Mouse (Mus musculus) liver, embryonic 12.5 days (tissue): ENCODE results near the gene Ptprj. TPM values are rescaled to one million over a fixed set of nuclear protein-coding genes. Genes with fewer than 3 reads are reported as not detected.
A peak's percentile ranks its signal among the peaks of the same experiment; 100 is the strongest.

Source experiments
- ATAC-seq: fragments of 200-750 bp; cut with Nextera tagmentation; 2 replicates; pipeline ENCODE4 v1.8.0; 2017; ENCODE audit warnings: moderate number of reproducible peaks, mild to moderate bottlenecking, moderate library complexity
- H3K27ac ChIP-seq: fragments of 300-500 bp; sonication (generic); 2 replicates; pipeline ENCODE4 v1.5.1; 2016; ENCODE audit warnings: mild to moderate bottlenecking
- H3K27me3 ChIP-seq: fragments of 300-500 bp; sonication (generic); replicated peaks from 2 replicates; pipeline ENCODE4 v1.6.1; 2016; ENCODE audit warnings: mild to moderate bottlenecking, moderate library complexity
- H3K36me3 ChIP-seq: fragments of 300-500 bp; sonication (generic); 2 replicates; pipeline ENCODE4 v1.6.1; 2016; ENCODE audit warnings: mild to moderate bottlenecking, moderate library complexity
- H3K4me1 ChIP-seq: fragments of 300-500 bp; sonication (generic); 2 replicates; pipeline ENCODE4 v1.6.1; 2016
- H3K4me2 ChIP-seq: fragments of 300-500 bp; sonication (generic); 2 replicates; pipeline ENCODE4 v1.6.1; 2016; ENCODE audit warnings: mild to moderate bottlenecking, moderate library complexity
- H3K4me3 ChIP-seq: fragments of 300-500 bp; sonication (generic); 2 replicates; pipeline ENCODE4 v1.5.1; 2016; ENCODE audit warnings: mild to moderate bottlenecking, moderate library complexity
- H3K9ac ChIP-seq: fragments of 300-500 bp; sonication (generic); 2 replicates; pipeline ENCODE4 v1.6.1; 2016; ENCODE audit warnings: mild to moderate bottlenecking, moderate library complexity
- H3K9me3 ChIP-seq: fragments of 300-500 bp; sonication (generic); replicated peaks from 2 replicates; pipeline ENCODE4 v1.6.1; 2016; ENCODE audit warnings: mild to moderate bottlenecking, moderate library complexity
- WGBS: fragments of 180-500 bp; shearing (Covaris S2); methylation state at CpG from one replicate; pipeline ENCODE4 v1.1.7; 2016; ENCODE audit not compliant: insufficient replicate concordance; 5-methylcytosine and 5-hydroxymethylcytosine counted together
- polyA plus RNA-seq: library from polyadenylated mRNA; unstranded; fragments of >200 nt; fragmentation: Nextera tagmentation; extraction: Ambion mirVana; gene quantifications from 2 replicates; pipeline ENCODE4 v1.2.1, GENCODE M21; 2016

The Ptprj gene
- polyA plus RNA-seq, 1 experiment from 2014 or later, result 3.0 TPM

- 85% methylated on average over 7 of the region's 7 CpGs for WGBS
- no peak overlapping the region for H3K4me2 ChIP-seq
- peaks cover 43% of the 10 kb centered on the region for H3K4me1 ChIP-seq
- H3K36me3 ChIP-seq, result no peaks in the 10 kb centered on the region
- H3K27me3 ChIP-seq, result no peaks in the 10 kb centered on the region
- H3K9ac ChIP-seq, result no peak overlapping the region
- ATAC-seq, result no peak
- H3K27ac ChIP-seq, result no peak overlapping the region
- no peak overlapping the region for H3K4me3 ChIP-seq
- H3K9me3 ChIP-seq, result no peaks in the 10 kb centered on the region
These were observed 46.5 kb downstream of the Ptprj start for GRCm38 (mm10) chr2:90533944-90534343.

- WGBS, result 68% methylated on average over 5 of the region's 5 CpGs
- H3K4me1 ChIP-seq, result peaks cover 46% of the 10 kb centered on the region
- H3K36me3 ChIP-seq, result no peaks in the 10 kb centered on the region
- no peak overlapping the region for H3K4me3 ChIP-seq
- H3K27me3 ChIP-seq, result no peaks in the 10 kb centered on the region
- H3K9me3 ChIP-seq, result no peaks in the 10 kb centered on the region
- H3K9ac ChIP-seq, result no peak overlapping the region
- no peak overlapping the region for H3K27ac ChIP-seq
- no peak for ATAC-seq
- H3K4me2 ChIP-seq, result no peak overlapping the region
These were observed 48.4 kb downstream of the Ptprj start for GRCm38 (mm10) chr2:90532095-90532494.

- H3K4me2 ChIP-seq, result no peak overlapping the region
- H3K27ac ChIP-seq, result no peak overlapping the region
- H3K36me3 ChIP-seq, result no peaks in the 10 kb centered on the region
- no peak overlapping the region for H3K9ac ChIP-seq
- no peak overlapping the region for H3K4me3 ChIP-seq
- ATAC-seq, result no peak
- H3K9me3 ChIP-seq, result no peaks in the 10 kb centered on the region
- H3K4me1 ChIP-seq, result peaks cover 58% of the 10 kb centered on the region
- WGBS, result 84% methylated on average over 5 of the region's 5 CpGs
- no peaks in the 10 kb centered on the region for H3K27me3 ChIP-seq
These were observed 52.3 kb downstream of the Ptprj start for GRCm38 (mm10) chr2:90528107-90528506.

- 79% methylated on average over 6 of the region's 6 CpGs for WGBS
- no peak for ATAC-seq
- Histone ChIP-seq H3K4me1 (peaks cover 54% of the 10 kb centered on the region), H3K36me3 (no peaks in the 10 kb centered on the region), H3K4me2 (no peak overlapping the region), H3K27ac (no peak overlapping the region), H3K4me3 (no peak overlapping the region), H3K9me3 (no peaks in the 10 kb centered on the region), H3K9ac (no peak overlapping the region), H3K27me3 (no peaks in the 10 kb centered on the region)
These were observed 53.5 kb downstream of the Ptprj start for GRCm38 (mm10) chr2:90526971-90527370.

GRCm38 (mm10) chr2:90526564-90526963 is 53.9 kb downstream of the Ptprj start:
- 40% methylated on average over 6 of the region's 6 CpGs for WGBS

GRCm38 (mm10) chr2:90525807-90526206 is 54.6 kb downstream of the Ptprj start:
- Histone ChIP-seq H3K9ac (no peak overlapping the region), H3K4me2 (no peak overlapping the region), H3K9me3 (no peaks in the 10 kb centered on the region), H3K4me3 (no peak overlapping the region), H3K27ac (no peak overlapping the region), H3K27me3 (no peaks in the 10 kb centered on the region), H3K4me1 (peaks cover 49% of the 10 kb centered on the region), H3K36me3 (no peaks in the 10 kb centered on the region)
- 65% methylated on average over 14 of the region's 14 CpGs for WGBS
- ATAC-seq, result no peak

More at GRCm38 (mm10) chr2:90526564-90526963, 53.9 kb downstream of the Ptprj start:
- Histone ChIP-seq H3K4me1 (peaks cover 54% of the 10 kb centered on the region), H3K27me3 (no peaks in the 10 kb centered on the region), H3K27ac (no peak overlapping the region), H3K4me2 (no peak overlapping the region), H3K36me3 (no peaks in the 10 kb centered on the region), H3K4me3 (no peak overlapping the region), H3K9me3 (no peaks in the 10 kb centered on the region), H3K9ac (no peak overlapping the region)
- no peak for ATAC-seq

- no peak overlapping the region for H3K27ac ChIP-seq
- H3K4me3 ChIP-seq, result no peak overlapping the region
- H3K9me3 ChIP-seq, result no peaks in the 10 kb centered on the region
- no peak for ATAC-seq
- H3K27me3 ChIP-seq, result no peaks in the 10 kb centered on the region
- no peak overlapping the region for H3K4me2 ChIP-seq
- no peak overlapping the region for H3K9ac ChIP-seq
- H3K36me3 ChIP-seq, result no peaks in the 10 kb centered on the region
- 75% methylated on average over 6 of the region's 6 CpGs for WGBS
- H3K4me1 ChIP-seq, result peaks cover 44% of the 10 kb centered on the region
These were observed 58.0 kb downstream of the Ptprj start for GRCm38 (mm10) chr2:90522455-90522854.

- Histone ChIP-seq H3K27me3 (no peaks in the 10 kb centered on the region), H3K27ac (no peak overlapping the region), H3K9me3 (no peaks in the 10 kb centered on the region), H3K4me2 (no peak overlapping the region), H3K36me3 (no peaks in the 10 kb centered on the region), H3K9ac (no peak overlapping the region), H3K4me3 (no peak overlapping the region), H3K4me1 (peaks cover 41% of the 10 kb centered on the region)
- 50% methylated on average over 1 of the region's 1 CpGs for WGBS
- ATAC-seq, result 0 out of 2 replicates have a peak, but pooled peaks have one; percentile 26
These were observed 58.5 kb downstream of the Ptprj start for GRCm38 (mm10) chr2:90521909-90522308.

- WGBS, result 76% methylated on average over 6 of the region's 6 CpGs
- H3K9me3 ChIP-seq, result no peaks in the 10 kb centered on the region
- no peaks in the 10 kb centered on the region for H3K27me3 ChIP-seq
- no peaks in the 10 kb centered on the region for H3K36me3 ChIP-seq
- no peak overlapping the region for H3K9ac ChIP-seq
- ATAC-seq, result no peak
- H3K27ac ChIP-seq, result no peak overlapping the region
- H3K4me1 ChIP-seq, result peaks cover 31% of the 10 kb centered on the region
- H3K4me3 ChIP-seq, result no peak overlapping the region
- H3K4me2 ChIP-seq, result no peak overlapping the region
These were observed 62.2 kb downstream of the Ptprj start for GRCm38 (mm10) chr2:90518296-90518695.

- 67% methylated on average over 5 of the region's 5 CpGs for WGBS
- Histone ChIP-seq H3K4me2 (no peak overlapping the region), H3K27me3 (no peaks in the 10 kb centered on the region), H3K9me3 (no peaks in the 10 kb centered on the region), H3K9ac (no peak overlapping the region), H3K27ac (no peak overlapping the region), H3K4me1 (peaks cover 21% of the 10 kb centered on the region), H3K4me3 (no peak overlapping the region), H3K36me3 (no peaks in the 10 kb centered on the region)
- no peak for ATAC-seq
These were observed 65.5 kb downstream of the Ptprj start for GRCm38 (mm10) chr2:90514969-90515368.

- Histone ChIP-seq H3K36me3 (no peaks in the 10 kb centered on the region), H3K9ac (no peak overlapping the region), H3K4me3 (no peak overlapping the region), H3K4me1 (peaks cover 32% of the 10 kb centered on the region), H3K4me2 (no peak overlapping the region), H3K9me3 (no peaks in the 10 kb centered on the region), H3K27me3 (no peaks in the 10 kb centered on the region), H3K27ac (no peak overlapping the region)
- 90% methylated on average over 4 of the region's 4 CpGs for WGBS
- ATAC-seq, result no peak
These were observed 71.2 kb downstream of the Ptprj start for GRCm38 (mm10) chr2:90509268-90509667.

- no peaks in the 10 kb centered on the region for H3K27me3 ChIP-seq
- no peak overlapping the region for H3K4me3 ChIP-seq
- H3K36me3 ChIP-seq, result no peaks in the 10 kb centered on the region
- H3K4me2 ChIP-seq, result no peak overlapping the region
- WGBS, result 75% methylated on average over 3 of the region's 3 CpGs
- no peaks in the 10 kb centered on the region for H3K9me3 ChIP-seq
- H3K4me1 ChIP-seq, result peaks cover 63% of the 10 kb centered on the region
- no peak overlapping the region for H3K9ac ChIP-seq
- H3K27ac ChIP-seq, result 0 out of 2 replicates have a peak overlapping the region, but pooled peaks have one; percentile 20
- no peak for ATAC-seq
These were observed 74.3 kb downstream of the Ptprj start for GRCm38 (mm10) chr2:90506143-90506542.

- H3K27ac ChIP-seq, result peak overlapping the region; percentile 92
- WGBS, result 53% methylated on average over 6 of the region's 6 CpGs
These were observed 75.7 kb downstream of the Ptprj start for GRCm38 (mm10) chr2:90504731-90505171.

More at GRCm38 (mm10) chr2:90504731-90505171, 75.7 kb downstream of the Ptprj start:
- ATAC-seq, result no peak
- Histone ChIP-seq H3K27me3 (no peaks in the 10 kb centered on the region), H3K9me3 (no peaks in the 10 kb centered on the region), H3K4me2 (no peak overlapping the region), H3K4me1 (peaks cover 70% of the 10 kb centered on the region), H3K4me3 (no peak overlapping the region), H3K9ac (0 out of 2 replicates have a peak overlapping the region, but pooled peaks have one; percentile 1), H3K36me3 (no peaks in the 10 kb centered on the region)
